Mouse (Mus musculus) E14TG2a.4 (cell line): Measurements from ENCODE around the gene Ralgapa2.

Experiments
- H3K27me3 ChIP-seq: 2 replicates; pipeline ENCODE4 v1.6.1; 2014; ENCODE audit warnings: low read length, control low read depth; ENCODE audit not compliant: insufficient read depth
- H3K36me3 ChIP-seq: 2 replicates; pipeline ENCODE4 v1.6.1; 2014; ENCODE audit warnings: low read length, control low read depth; ENCODE audit not compliant: insufficient read depth
- H3K4me1 ChIP-seq: replicated peaks from 2 replicates; pipeline ENCODE4 v1.6.1; 2014; ENCODE audit warnings: low read depth, low read length, control low read depth
- H3K4me3 ChIP-seq: replicated peaks from 2 replicates; pipeline ENCODE4 v1.5.1; 2014; ENCODE audit warnings: mild to moderate bottlenecking, low read length
- H3K9me3 ChIP-seq: 2 replicates; pipeline ENCODE4 v1.6.1; 2014; ENCODE audit warnings: low read length, control low read depth
- CTCF ChIP-seq: conservative IDR thresholded peaks from 2 replicates; pipeline ENCODE4 v1.5.1; 2014; ENCODE audit warnings: low read length
- NANOG ChIP-seq: IDR thresholded peaks from 2 replicates; pipeline ENCODE4 v1.6.1; 2014; ENCODE audit warnings: borderline replicate concordance, low read length, mixed read lengths
- POU5F1 ChIP-seq: IDR thresholded peaks from 2 replicates; pipeline ENCODE4 v1.6.1; 2014; ENCODE audit warnings: low read length, borderline replicate concordance

Gene Ralgapa2

GRCm38 (mm10) chr2:146219791-146220190 is 292.4 kb downstream of the Ralgapa2 start:
- no peaks in the 10 kb centered on the region for H3K9me3 ChIP-seq
- H3K36me3 ChIP-seq = no peaks in the 10 kb centered on the region
- no peak for TF ChIP-seq CTCF
- TF ChIP-seq POU5F1 = no peak
- no peak for TF ChIP-seq NANOG
- peaks cover 81% of the 10 kb centered on the region for H3K27me3 ChIP-seq
- H3K4me1 ChIP-seq = peaks cover 49% of the 10 kb centered on the region
- no peak overlapping the region for H3K4me3 ChIP-seq

GRCm38 (mm10) chr2:146218881-146219535 is 293.1 kb downstream of the Ralgapa2 start:
- TF ChIP-seq NANOG (no peak), CTCF (no peak), POU5F1 (no peak)
- peaks cover 76% of the 10 kb centered on the region for H3K27me3 ChIP-seq
- no peak overlapping the region; the same call in 1 of the 2 replicates for H3K4me3 ChIP-seq
- no peaks in the 10 kb centered on the region for H3K9me3 ChIP-seq
- H3K36me3 ChIP-seq = no peaks in the 10 kb centered on the region
- peaks cover 50% of the 10 kb centered on the region for H3K4me1 ChIP-seq

GRCm38 (mm10) chr2:146218161-146218691 is 293.9 kb downstream of the Ralgapa2 start:
- Histone ChIP-seq H3K4me3 (peak overlapping the region; percentile 61), H3K4me1 (peaks cover 45% of the 10 kb centered on the region)
- TF ChIP-seq NANOG (no peak), CTCF (no peak)

GRCm38 (mm10) chr2:146217227-146217980 is 294.7 kb downstream of the Ralgapa2 start:
- Histone ChIP-seq H3K9me3 (no peaks in the 10 kb centered on the region), H3K4me1 (peaks cover 45% of the 10 kb centered on the region)

More at GRCm38 (mm10) chr2:146218161-146218691, 293.9 kb downstream of the Ralgapa2 start:
- Histone ChIP-seq H3K9me3 (no peaks in the 10 kb centered on the region), H3K27me3 (peaks cover 72% of the 10 kb centered on the region), H3K36me3 (no peaks in the 10 kb centered on the region)

GRCm38 (mm10) chr2:146216111-146217064 is 295.8 kb downstream of the Ralgapa2 start:
- TF ChIP-seq POU5F1 = no peak
- TF ChIP-seq NANOG = no peak
- TF ChIP-seq CTCF = no peak
- peaks cover 45% of the 10 kb centered on the region for H3K4me1 ChIP-seq
- H3K36me3 ChIP-seq = no peaks in the 10 kb centered on the region
- H3K27me3 ChIP-seq = peaks cover 62% of the 10 kb centered on the region
- H3K9me3 ChIP-seq = no peaks in the 10 kb centered on the region
- no peak overlapping the region for H3K4me3 ChIP-seq

More at GRCm38 (mm10) chr2:146217227-146217980, 294.7 kb downstream of the Ralgapa2 start:
- H3K36me3 ChIP-seq = no peaks in the 10 kb centered on the region
- peaks cover 68% of the 10 kb centered on the region for H3K27me3 ChIP-seq
- no peak overlapping the region for H3K4me3 ChIP-seq
- TF ChIP-seq CTCF = no peak
- no peak for TF ChIP-seq NANOG
- no peak for TF ChIP-seq POU5F1

- no peaks in the 10 kb centered on the region for H3K36me3 ChIP-seq
- no peak overlapping the region for H3K4me3 ChIP-seq
- peaks cover 48% of the 10 kb centered on the region for H3K27me3 ChIP-seq
- H3K9me3 ChIP-seq = no peaks in the 10 kb centered on the region
- TF ChIP-seq NANOG = no peak
- no peak for TF ChIP-seq POU5F1
- TF ChIP-seq CTCF = peak; percentile 75
- peaks cover 34% of the 10 kb centered on the region for H3K4me1 ChIP-seq
Observed at GRCm38 (mm10) chr2:146214715-146215114, 297.4 kb downstream of the Ralgapa2 start.

- Histone ChIP-seq H3K4me3 (no peak overlapping the region), H3K9me3 (no peaks in the 10 kb centered on the region), H3K4me1 (peaks cover 5% of the 10 kb centered on the region), H3K27me3 (peaks cover 16% of the 10 kb centered on the region), H3K36me3 (no peaks in the 10 kb centered on the region)
- TF ChIP-seq POU5F1 (no peak), CTCF (no peak), NANOG (no peak)
Observed at GRCm38 (mm10) chr2:146210968-146211367, 301.2 kb downstream of the Ralgapa2 start.

- no peaks in the 10 kb centered on the region for H3K9me3 ChIP-seq
- TF ChIP-seq CTCF (no peak), NANOG (no peak), POU5F1 (no peak)
- no peaks in the 10 kb centered on the region for H3K36me3 ChIP-seq
- no peaks in the 10 kb centered on the region for H3K4me1 ChIP-seq
- no peak overlapping the region for H3K4me3 ChIP-seq
- H3K27me3 ChIP-seq = no peaks in the 10 kb centered on the region
Observed at GRCm38 (mm10) chr2:146197947-146198346, 314.2 kb downstream of the Ralgapa2 start.
